Mouse (Mus musculus) gonadal fat pad, adult 2 months (tissue): Measurements from ENCODE around the gene Sycp2l. TPM values are rescaled to one million over a fixed set of nuclear protein-coding genes. Genes with fewer than 3 reads are reported as not detected.
"Not testable (repeated sequence)": the region's sequence is repeated elsewhere in the genome, so short reads cannot be mapped to it uniquely, and the experiment has no call there.

Experiments
- DNase-seq: peaks from one replicate; pipeline ENCODE4 v3.0.0-alpha.2; 2012; ENCODE audit warnings: low read depth
- polyA plus RNA-seq: library from polyadenylated mRNA; depleted of rRNA; stranded (reverse); fragments of >200 nt; gene quantifications from 2 replicates; pipeline ENCODE4 v1.2.3, GENCODE M21; 2012

Sycp2l gene
- polyA plus RNA-seq, 1 experiment = not detected

DNA sequence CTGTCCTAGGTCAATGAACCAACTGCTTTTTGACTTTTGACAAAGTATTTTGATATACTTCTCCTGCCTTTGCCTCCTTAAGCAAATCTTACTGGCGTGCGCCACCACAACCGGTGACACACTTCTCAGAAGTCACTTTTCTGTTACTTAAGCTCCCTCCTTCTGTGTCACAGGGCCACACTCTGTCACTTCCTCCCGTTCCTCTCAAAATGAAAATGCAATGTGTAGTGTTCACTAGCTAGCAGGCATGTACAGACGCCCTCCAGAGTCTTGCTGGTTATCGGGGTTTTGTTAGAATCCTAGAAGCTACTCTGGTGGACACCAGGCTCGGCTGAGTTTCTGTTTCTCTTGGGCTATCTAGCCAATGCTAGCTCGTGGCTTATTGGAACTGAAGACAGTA lies 14.2 kb downstream of the Sycp2l start:
- no peak for DNase-seq

DNA sequence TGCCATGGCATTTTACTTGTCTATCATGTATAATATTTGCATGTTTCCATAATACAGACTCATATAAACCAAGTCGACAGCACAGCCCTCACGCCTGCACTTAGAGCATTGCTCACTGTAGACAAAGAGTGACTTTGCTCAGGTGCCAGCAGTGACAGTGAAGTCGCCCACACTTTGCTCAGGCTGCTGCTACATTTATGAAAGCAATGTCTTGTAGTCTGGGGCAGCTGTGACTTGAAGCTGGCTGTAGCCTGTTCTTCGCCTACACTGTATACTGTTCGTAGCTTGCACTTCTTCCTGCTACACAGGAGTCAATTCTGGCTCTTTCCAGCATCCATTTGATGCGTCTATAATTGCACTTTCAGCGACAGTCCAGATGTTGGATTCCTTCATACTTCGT lies 15.0 kb downstream of the Sycp2l start:
- DNase-seq = no peak

DNA sequence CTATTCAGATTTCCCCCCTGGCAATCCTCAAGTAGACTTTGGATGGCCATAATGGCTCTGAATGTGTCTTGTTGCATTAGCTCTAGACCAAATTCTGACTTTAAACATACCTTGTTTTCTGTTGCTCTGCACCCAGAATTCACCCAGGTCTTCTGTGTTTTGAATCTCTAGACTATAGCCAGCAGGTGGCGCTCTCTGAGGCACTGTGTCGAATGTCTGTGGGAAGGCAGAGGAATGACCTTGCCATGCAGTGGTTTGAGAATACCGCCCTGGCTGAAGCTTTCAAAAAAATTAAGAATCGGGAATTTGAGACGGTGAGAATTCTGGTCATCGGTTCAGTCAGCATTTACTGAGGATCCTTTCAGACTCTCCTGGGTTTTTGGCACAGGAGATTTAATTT lies 20.8 kb downstream of the Sycp2l start:
- DNase-seq = no peak

DNA sequence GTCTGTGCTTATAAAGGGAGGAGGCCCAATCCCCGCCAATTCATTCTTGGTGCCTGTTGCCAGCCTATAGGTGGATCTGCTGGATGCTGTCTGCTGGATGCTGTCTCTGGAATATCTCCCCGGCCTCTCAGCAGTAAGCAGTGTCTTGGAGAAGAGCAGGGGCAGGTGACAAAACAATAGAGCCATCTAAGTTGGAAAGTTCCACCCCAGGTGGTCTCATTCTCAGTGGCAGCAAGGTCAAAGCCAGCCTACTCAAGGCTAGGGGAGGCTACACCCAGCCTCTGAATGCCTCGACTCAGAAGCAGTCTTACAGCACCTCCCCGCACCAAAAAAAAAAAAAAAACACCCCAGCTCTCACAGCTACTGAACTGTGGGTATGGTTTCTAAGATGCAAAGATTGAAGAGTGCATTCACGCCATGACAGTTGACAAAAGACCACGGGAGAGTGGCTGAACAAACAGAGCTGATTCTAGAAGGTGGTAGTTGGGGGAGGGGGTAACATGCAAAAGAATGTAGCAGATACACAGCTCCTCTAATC lies 31.4 kb downstream of the Sycp2l start:
- DNase-seq = no peak

DNA sequence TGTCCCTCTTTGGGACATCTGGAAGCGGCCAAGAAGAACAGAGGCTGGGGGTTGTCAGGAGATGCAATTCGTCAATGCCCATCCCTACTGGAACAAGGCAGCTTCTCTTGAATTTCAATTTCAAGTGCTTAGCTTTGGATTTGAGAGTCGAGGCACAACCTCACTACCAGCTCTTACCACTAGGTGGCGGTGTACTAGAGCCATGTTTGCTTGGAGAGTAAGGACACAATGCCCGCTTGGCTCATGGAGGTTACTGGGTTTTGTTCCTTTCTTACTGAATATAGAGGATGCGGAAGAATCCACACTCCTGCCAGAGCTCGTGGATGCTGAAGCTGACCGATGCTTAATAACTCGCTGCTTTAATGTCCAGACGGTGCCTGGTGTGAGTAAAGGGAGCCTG lies 32.2 kb downstream of the Sycp2l start:
- DNase-seq = no peak

DNA sequence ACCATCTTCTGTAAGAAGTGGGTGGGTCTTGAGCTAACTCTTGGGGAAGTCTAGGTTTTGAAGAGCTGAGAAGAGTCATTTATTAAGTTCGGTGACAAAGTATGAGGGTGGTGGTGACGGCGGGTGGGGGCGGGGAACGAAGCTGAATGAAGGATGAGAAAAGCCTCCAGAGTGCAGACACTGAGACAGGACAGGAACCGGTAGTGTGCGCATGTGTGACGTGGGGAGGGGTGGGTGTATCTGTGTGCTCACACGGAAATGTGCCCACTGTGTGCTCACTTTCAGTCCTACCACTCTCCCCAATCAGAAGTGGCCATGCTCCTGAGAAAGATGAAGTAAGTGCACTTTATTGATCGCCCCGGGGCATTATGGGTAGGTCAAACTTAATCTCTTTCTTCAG lies 39.0 kb downstream of the Sycp2l start:
- DNase-seq = no peak

DNA sequence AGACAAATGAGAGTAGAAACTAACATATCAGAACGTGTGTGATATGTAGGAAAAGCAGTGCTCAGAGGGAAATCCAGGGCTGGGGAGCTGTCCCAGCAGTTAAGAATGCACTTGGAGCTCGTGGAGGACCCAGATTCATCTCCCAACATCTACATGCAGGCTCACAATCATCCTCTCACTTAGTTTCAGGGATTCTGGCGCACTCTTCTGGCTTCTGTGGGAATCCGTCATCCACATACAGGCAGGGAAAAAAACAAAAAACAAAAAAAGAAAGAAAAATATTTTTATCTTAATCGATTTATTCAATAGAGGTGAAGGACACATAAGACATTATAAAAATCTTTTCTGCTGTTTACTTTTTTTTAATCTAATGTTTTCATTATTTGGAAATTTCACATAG lies 44.3 kb downstream of the Sycp2l start:
- DNase-seq = no peak

DNA sequence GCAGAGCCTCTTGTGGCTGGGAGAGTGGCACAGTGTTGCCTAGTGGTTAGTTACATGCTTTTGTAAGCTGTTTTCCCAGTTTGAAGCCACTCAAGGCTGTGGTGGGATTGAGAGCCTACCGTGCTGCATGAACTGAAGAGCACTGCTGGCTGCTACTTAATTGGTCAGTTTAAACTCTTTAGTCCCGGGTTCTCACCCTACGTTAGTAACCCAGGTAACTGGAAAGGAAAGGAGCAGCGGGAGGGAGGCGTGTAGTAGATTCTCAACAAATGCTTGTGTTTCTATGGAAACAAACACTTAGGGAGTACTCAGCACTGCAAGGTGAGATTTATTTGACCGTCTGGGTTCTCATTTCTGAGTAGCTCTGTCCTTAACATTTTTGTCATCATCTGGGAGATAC lies 73.8 kb downstream of the Sycp2l start:
- DNase-seq = no peak

DNA sequence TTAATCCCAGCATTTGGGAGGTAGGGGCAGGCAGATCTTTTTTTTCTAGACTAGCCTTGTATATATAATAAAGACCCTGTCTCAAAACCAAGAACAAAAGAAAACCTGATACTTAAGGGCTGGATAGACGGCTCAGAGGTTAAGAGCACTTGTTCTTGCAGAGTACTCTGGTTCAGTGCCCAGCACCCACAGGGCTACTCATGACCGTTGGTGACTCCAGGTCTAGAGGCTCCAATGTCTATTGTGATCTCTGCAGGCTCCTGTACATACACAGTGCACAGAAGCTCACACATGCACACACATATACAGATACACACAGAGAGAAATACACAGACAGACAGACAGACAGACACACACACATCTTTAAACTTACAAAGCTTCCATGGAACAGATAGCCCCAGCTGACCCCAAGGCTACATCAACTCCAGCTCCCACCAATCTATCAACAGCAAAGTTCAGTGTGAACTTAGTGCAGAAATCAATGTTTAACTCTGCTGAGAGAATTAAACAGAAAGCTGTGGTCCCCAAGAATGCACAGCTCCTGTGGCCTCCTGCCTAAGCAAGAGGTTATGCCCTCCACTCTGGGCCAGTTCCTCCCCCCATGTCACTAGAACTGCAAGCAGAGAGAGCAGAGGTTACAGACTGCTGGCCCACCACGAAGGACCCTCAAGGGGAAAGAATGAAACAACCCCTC lies 81.7 kb downstream of the Sycp2l start:
- DNase-seq = no peak

DNA sequence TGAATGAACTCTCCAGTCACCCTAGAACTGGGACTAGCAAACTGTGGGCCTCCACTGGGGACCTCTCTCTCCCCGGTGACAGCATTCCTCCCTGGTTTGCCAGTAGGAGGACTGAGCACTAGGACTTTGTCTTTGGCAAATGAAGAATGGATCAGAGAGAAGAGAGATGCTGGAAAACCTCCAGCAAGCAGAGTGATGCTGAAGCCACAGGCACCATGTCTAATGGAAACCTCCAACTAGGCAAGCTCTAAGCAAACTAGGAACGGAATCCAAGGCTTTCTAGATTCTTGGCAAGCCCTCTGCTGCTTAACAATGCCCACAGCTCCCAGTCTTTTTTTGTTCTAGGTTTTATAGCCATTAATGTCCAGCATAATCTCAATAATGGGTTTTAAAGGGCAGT lies 86.8 kb downstream of the Sycp2l start:
- no peak for DNase-seq

DNA sequence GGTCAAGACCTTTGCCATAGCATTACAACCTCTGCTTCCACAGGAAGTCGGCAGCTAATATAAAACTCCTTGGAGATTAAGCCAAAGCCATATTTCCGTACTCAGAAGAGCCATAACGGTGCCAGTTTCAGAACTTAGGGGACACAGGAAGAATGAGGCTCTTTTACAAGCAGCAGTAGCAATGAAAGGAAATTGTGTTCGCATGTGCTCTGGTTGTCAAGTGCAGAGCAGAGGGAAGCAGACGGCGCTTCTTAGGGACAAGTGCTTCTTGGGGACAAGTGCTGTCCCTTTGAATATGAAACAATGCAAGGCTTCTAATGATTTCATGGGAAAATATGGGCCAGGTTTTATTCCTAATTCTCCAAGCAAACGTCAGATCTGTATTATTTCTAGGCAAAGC lies 89.2 kb downstream of the Sycp2l start:
- no peak for DNase-seq

DNA sequence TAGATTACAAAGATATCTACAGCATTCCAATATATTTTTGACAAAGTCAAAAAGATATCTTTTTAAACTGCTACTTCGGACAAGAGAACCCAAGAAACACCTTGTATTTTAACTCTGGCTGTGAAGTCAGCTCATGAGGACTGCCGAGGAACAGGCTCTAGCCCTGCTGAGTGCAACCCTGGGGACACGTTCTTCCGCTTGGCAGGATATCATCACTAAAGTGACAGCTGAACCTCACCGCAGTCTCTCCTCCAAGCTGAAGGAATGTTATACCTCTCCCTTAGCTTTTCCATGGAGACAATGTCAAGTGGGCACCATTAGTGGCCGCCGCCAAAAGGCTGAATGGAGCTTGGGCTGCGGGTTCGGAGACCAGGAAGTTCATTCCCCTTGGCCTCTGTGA lies 89.6 kb downstream of the Sycp2l start:
- DNase-seq = no peak

DNA sequence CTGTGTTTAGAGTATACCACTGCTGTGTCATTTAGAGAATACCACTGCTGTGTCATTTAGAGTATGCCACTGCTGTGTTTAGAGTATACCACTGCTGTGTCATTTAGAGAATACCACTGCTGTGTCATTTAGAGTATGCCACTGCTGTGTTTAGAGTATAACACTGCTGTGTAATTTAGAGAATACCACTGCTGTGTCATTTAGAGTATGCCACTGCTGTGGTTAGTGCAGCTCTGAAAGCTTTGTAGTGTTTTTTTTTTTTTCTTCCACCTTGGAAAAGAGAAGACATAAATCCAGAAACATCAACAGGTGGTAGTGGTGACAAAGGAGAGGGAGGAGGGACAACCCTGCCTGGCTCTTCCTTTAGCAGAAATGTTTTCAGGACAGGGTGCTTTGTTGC lies 91.5 kb downstream of the Sycp2l start:
- DNase-seq = not testable (repeated sequence)

DNA sequence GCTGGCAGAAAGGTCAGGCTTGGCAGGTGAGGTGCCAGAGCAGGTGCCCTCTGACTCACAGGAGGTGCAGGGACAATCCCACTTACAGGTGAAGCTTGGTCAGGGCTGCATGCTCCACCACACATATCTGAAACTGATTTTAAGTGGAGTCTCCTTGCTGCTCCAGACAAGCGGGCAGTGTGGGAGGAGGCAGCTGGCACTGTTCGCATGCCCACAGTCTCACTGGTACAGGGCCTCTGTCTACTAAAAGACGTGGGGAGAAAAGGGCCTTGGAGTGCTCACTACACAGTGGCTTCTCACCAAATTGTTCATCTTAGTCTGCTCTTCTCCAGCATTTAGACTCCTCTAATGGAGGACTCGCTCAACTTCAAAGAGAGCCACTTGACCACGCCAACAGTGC lies 92.1 kb downstream of the Sycp2l start:
- no peak for DNase-seq

DNA sequence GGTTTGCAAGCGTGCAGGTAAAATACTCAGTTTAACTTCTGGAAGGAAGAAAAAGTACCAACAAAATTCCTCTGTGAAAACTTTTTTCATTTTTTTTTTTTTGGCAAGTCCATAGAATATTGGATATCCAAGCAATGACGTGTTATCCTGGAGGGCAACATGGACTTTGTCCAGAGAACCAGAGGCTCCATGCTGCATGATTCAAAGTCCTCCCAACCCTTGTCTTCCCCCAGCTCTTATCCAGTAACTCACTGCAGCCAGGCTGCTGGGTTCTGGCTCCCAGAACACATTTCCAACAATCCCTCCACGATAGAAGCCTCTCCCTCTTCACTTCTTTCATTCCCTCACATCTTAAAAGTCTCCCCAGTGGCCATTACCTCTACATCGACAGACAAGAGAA lies 97.2 kb downstream of the Sycp2l start:
- DNase-seq = no peak

DNA sequence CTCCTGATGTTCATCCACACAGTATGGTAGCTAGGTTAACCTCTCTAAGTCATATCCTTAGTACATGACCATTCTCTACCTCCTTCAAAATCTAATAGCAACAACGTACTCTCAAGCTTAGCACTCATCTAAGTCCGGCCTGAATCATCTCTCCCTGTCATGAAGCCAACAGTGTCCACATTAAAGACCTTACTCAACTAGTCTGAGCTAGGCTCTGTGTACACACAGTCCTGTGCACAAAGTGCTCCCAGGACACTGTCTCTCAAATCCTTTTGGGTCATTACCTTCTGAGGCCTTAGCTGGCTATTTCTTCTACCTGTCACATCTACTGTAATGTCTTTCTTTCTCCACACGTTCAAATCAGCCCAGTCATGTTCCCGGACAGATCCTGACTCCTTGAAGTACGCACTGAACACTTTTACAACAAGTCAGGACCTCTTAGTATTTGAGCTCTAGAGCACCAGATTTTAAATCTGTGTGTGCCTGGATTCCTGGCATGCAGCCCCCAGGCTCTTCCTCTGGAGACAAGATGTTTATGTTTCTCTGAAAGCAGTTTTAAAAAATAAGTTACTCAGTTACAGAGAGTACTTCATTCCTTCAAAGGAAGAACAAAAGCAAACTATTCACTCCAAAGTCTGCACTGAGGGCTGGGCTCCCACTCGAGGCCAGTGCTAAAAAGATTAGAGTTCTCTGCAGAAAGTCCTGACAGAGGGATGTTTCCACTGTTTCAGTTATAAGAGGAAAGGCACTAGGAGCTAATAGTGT lies 98.6 kb downstream of the Sycp2l start:
- no peak for DNase-seq

DNA sequence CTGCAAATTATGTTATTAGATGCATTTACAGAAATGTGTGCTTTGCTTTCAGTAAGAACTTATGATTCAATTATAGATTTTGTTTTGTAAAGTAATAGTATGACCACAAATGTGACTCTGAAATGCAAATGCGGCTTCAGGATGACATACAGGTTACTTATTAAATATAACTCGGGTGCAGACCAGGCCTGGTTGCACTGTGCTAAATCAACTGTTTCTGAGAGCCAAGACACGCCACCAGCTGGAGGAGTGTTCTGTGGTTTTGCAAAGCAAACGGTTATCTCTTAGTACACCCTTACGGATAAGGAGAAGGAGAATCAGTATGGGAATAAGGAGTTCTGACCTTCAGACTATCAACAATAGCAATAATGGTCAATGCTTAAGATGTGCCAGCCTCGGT lies 101.6 kb downstream of the Sycp2l start:
- DNase-seq = no peak

DNA sequence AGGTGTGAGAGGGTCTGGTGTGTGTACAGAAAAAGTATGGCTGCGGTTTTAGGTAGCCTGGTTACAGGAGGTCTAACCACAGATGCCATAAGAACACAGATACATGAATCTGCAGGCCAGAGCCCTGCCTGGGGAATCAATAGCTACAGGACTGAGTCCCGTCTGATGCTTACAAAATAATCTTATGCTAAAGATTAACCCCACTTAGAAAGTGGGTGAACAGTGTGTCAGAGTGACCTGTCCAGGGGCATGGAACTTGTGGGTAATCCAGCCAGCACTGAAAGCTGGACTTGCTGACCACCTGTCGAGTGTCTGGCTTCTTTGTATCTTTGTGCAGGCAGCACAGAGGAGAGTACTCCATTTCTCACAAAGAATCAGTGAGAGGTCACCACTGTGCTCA lies 102.1 kb downstream of the Sycp2l start:
- no peak for DNase-seq

DNA sequence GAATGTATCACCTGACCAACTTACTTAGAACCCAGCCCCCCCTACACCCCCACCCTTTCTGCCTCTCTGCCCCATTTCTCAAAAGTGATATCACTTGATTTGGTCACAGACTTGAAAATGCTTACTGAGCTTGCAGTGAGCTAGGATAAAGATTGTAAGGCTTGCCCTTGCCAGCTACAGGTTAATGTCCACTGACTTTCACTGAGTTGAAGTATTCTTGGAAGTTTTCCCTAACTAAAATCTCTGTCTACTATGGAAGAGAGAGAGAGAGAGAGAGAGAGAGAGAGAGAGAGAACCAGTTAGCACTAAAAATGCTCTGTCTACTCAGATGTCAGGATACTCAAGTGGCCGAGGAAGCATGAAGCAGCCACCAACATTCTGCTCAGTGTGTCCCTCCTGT lies 104.9 kb downstream of the Sycp2l start:
- no peak for DNase-seq

DNA sequence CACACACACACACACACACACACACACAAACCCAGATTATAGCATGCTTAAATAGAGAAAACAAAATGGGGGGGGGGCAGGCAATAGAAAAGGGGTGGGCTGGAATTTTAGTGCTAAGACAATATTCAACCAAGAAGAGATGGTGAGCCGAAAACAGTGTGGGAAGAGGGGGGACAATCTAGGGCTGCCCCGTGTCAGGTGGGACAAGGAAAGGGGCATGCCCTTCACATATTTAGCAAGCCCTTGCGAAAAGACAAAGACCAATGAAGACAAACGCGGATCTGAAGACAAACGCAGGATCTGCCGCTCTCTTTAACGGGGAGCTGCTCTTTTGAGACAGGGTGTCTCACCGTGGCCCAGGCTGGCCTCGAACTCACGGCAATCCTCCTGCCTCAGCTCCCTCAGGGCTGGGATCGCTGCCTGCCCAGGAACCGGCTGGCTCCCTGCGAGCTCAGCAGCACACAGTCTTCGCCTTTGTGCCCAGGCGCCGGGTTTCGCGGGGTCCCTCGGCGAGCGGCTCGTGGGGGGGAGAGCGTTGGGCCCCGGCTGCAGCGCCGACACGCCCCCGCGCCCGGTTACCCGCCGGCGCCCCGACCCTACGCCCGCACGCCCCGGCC lies 105.7 kb downstream of the Sycp2l start:
- DNase-seq = no peak

DNA sequence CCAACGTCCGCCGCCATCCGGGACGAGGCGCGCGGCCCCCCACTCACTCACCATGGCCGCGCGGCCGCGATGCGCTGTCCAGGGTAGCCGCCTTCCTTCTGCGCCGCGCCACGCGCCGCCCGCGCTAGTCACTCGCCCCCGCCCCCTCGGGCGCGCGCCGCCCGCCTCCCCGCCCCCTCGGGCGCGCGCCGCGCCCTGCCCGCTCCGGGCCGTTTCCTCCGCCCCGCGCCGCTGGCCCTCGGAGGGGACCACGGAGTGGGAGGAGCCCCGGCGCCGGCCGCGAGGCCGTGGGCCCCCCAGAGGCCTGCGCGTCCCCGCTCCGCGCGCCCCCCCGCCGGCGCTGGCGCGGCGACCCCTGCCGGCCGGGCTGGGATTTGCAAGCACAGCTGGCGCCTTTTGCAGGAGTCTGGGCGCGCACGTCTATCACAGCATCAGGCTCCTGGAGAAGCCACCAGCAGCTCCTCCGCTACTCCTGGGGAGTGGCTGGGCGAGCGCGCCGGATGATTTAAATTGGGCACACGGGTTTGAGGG lies 106.3 kb downstream of the Sycp2l start, which contains the start of gene Elovl2:
Elovl2 (minus strand) TSS at position 102 of the 531 bp plus-strand sequence.
- DNase-seq = no peak
